Mouse (Mus musculus) myocyte (in vitro differentiated cells): ENCODE data around the gene Uqcrc1.

ENCODE experiments used
- CEBPB ChIP-seq: IDR thresholded peaks from 2 replicates; pipeline ENCODE4 v1.6.1; 2011; ENCODE audit warnings: mild to moderate bottlenecking, moderate library complexity; ENCODE audit not compliant: poor library complexity, insufficient read depth, severe bottlenecking
- MAX ChIP-seq: IDR thresholded peaks from one replicate; pipeline ENCODE4 v1.6.1; 2011; ENCODE audit warnings: low read depth, mild to moderate bottlenecking, control low read depth
- MYOD1 ChIP-seq, 3 experiments: IDR thresholded peaks; one replicate each; pipeline ENCODE4 v1.6.1; 2011; ENCODE audit warnings: control low read depth in 2 of 3, low read depth in 2 of 3, mild to moderate bottlenecking in 2 of 3, moderate library complexity in 1 of 3; ENCODE audit not compliant: insufficient read length in 2 of 3, control insufficient read depth in 1 of 3
- POLR2A ChIP-seq: IDR thresholded peaks from one replicate; pipeline ENCODE4 v1.6.1; 2011; ENCODE audit warnings: low read depth, mild to moderate bottlenecking, control low read depth, moderate library complexity; ENCODE audit not compliant: insufficient read length
- REST ChIP-seq: IDR thresholded peaks from one replicate; pipeline ENCODE4 v1.6.1; 2011; ENCODE audit warnings: mild to moderate bottlenecking, control low read depth, moderate library complexity; ENCODE audit not compliant: insufficient read depth, insufficient read length
- TCF12 ChIP-seq: IDR thresholded peaks from one replicate; pipeline ENCODE4 v1.6.1; 2011; ENCODE audit warnings: mild to moderate bottlenecking, control low read depth; ENCODE audit not compliant: poor library complexity, insufficient read depth, severe bottlenecking

DNA sequence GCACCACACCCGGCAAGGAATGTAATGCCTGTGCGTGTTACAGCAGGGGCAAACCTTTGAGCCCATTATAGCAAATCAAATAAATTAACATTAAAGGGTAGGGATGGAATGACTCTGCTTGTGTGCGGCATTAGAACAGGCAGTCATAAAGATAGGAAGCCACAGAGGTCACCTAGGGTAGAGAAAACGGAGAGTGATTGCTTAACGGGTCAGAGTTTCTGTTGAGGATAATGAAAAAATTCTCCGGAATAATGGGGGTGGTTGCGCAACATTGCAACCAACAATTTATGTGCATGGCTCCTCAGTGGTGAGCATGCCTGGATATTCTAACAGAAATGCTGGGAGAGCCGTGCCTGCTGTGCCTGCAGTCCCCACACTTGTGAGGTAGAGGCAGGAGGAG lies 10.5 kb upstream of the Uqcrc1 start:
- no peak for TF ChIP-seq MAX
- no peak for TF ChIP-seq POLR2A
- no peak for TF ChIP-seq MYOD1 (IDR thresholded peaks at IDR 0.05; ENCODE audit: control insufficient read depth in 1 of 3, insufficient read length in 2 of 3, low read depth in 2 of 3)
- TF ChIP-seq TCF12 = no peak
- TF ChIP-seq REST = no peak
- TF ChIP-seq CEBPB = peak; percentile 96
